Mouse (Mus musculus) liver, adult 2 months (tissue): ENCODE measurements around the gene Vstm2a.

Experiments used
- CTCF ChIP-seq: fragments of 200-500 bp; IDR thresholded peaks from 2 replicates; pipeline ENCODE4 v1.5.1; 2011; ENCODE audit warnings: low read depth, low read length, control low read depth
- POLR2A ChIP-seq: fragments of 200-500 bp; IDR thresholded peaks from 2 replicates; pipeline ENCODE4 v1.6.1; 2011; ENCODE audit warnings: low read length, control low read depth; ENCODE audit not compliant: insufficient read depth; ENCODE audit errors: extremely low read depth

DNA sequence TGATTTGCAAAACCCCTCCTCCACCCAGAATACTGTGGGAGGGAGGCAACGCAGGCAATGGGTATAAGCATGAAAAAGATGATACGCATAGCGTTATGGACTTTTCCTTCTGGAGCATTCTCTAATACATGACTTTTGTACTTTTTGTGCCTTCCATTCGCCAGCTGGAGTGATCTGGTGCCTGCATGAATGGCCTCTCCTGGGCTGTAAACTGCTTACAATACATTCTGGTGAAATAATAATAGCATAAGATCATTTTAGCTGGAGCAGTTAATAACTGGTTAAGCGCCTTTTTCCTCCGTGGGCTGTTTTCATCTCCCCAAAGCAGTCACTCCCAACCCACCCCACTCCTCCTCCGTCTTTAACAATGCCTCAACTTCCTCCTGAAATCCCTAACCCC, 513 bp upstream of the Vstm2a start:
- TF ChIP-seq CTCF (no peak), POLR2A (no peak)
